Mouse (Mus musculus): ENCODE data around the gene Rere. TPM values are rescaled to one million over a fixed set of nuclear protein-coding genes. Genes with fewer than 3 reads are reported as not detected.
"Not testable (repeated sequence)": the region's sequence is repeated elsewhere in the genome, so short reads cannot be mapped to it uniquely, and the experiment has no call there.

The Rere gene
- total RNA-seq, 1 experiment: 21.7 TPM

DNA sequence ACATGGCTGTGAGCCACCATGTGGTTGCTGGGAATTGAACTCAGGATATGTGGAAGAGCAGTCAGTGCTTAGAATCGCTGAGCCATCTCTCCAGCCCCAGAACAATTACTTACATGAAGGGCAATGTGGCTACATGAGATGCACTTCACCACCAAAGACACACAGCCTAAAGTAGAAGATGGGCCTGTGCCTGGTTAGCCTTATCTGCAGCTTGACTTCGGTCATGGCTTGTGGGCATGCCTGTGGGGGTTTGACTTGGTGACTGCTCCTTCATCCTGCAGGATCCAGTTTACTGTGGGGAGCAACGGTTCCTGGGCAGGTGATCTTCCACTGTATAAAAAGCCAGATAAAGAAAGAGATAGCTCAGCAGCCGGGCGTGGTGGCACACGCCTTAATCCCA, 196.6 kb downstream of the Rere start:
- Histone ChIP-seq H3K9ac (ENCODE audit: insufficient read depth, low read depth, low read length, poor library complexity, severe bottlenecking) (no peak overlapping the region), H3K27ac (ENCODE audit: insufficient read depth, low read depth, low read length, poor library complexity, severe bottlenecking) (no peak overlapping the region), H3K9me3 (ENCODE audit: control insufficient read depth, insufficient read depth, low read depth, low read length) (no peaks in the 10 kb centered on the region), H3K4me3 (ENCODE audit: insufficient read depth in 1 of 2, low read depth in 1 of 2, low read length in 2 of 2, poor library complexity in 1 of 2, severe bottlenecking in 1 of 2) (no peak overlapping the region), H3K4me1 (ENCODE audit: control insufficient read depth in 2 of 2, insufficient read depth in 2 of 2, low read length in 2 of 2, poor library complexity in 1 of 2) (peaks cover 0 to 7% of the 10 kb centered on the region in 2 experiments; a peak in 1 of 4 replicates), H3K36me3 (ENCODE audit: control insufficient read depth, insufficient read depth, low read length, poor library complexity, severe bottlenecking) (peaks cover 7% of the 10 kb centered on the region; the same call in 1 of the 2 replicates)
- in situ Hi-C loops (cut with MboI; ENCODE audit: low sequenced_read_pairs in 2 of 2, unreplicated experiment in 2 of 2): no loop called here
- TF ChIP-seq MAFK (IDR thresholded peaks at IDR 0.05; ENCODE audit: insufficient read depth, low read depth, low read length): no peak
- no peak for TF ChIP-seq CHD2 (IDR thresholded peaks at IDR 0.05; ENCODE audit: low read depth, low read length)
- no peak for DNase-seq (ENCODE audit: low read depth, low spot score)

DNA sequence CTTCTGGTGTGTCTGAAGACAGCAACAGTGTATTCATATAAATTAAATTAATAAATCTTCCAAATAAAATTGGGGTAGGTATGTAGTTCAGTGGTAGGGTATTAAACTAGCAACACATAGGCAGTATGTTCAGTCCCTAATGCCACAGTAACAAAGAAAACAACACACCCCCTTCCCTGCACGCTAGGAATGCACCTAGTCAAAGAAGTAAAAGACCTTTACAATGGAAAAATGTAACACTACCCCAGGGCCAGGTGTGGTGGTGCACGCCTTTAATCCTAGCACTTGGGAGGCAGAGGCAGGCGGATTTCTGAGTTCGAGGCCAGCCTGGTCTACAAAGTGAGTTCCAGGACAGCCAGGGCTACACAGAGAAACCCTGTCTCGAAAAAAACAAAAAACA, 201.6 kb downstream of the Rere start:
- in situ Hi-C loops (cut with MboI; ENCODE audit: low sequenced_read_pairs in 2 of 2, unreplicated experiment in 2 of 2); H3K36me3 ChIP-seq (ENCODE audit: control insufficient read depth, insufficient read depth, low read length, poor library complexity, severe bottlenecking); H3K27ac ChIP-seq (ENCODE audit: insufficient read depth, low read depth, low read length, poor library complexity, severe bottlenecking): not testable (repeated sequence)

DNA sequence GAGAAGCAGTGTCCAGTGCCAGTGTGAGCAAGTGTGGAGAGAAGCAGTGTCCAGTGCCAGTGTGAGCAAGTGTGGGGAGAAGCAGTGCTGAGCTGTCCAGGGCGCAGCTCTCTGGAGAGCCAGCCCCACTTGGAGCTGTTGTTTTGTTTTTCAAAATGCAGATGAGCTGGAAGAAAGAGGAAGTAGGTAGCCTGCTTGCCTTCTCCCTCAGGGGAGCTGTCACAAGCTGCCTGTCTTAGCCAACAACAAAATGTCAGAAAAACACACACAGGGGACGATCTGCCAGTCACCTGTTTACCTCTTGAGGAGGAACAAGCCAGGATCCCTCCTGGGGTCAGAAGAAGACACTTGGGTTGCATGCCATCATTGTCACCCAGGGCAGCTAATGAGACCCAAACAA, 204.7 kb downstream of the Rere start:
- no peaks in the 10 kb centered on the region for H3K9me3 ChIP-seq (ENCODE audit: control insufficient read depth, insufficient read depth, low read depth, low read length)
- H3K9ac ChIP-seq (ENCODE audit: insufficient read depth, low read depth, low read length, poor library complexity, severe bottlenecking): no peak overlapping the region
- in situ Hi-C loops (cut with MboI; ENCODE audit: low sequenced_read_pairs in 2 of 2, unreplicated experiment in 2 of 2): no loop called here
- no peaks in the 10 kb centered on the region for H3K36me3 ChIP-seq (ENCODE audit: control insufficient read depth, insufficient read depth, low read length, poor library complexity, severe bottlenecking)
- H3K4me1 ChIP-seq (ENCODE audit: control insufficient read depth in 2 of 2, insufficient read depth in 2 of 2, low read length in 2 of 2, poor library complexity in 1 of 2): peaks cover 0 to 2% of the 10 kb centered on the region in 2 experiments; a peak in 1 of 4 replicates
- no peak for DNase-seq (ENCODE audit: low read depth, low spot score)
- H3K4me3 ChIP-seq (ENCODE audit: insufficient read depth in 1 of 2, low read depth in 1 of 2, low read length in 2 of 2, poor library complexity in 1 of 2, severe bottlenecking in 1 of 2): no peak overlapping the region
- TF ChIP-seq HCFC1 (IDR thresholded peaks at IDR 0.05; ENCODE audit: borderline replicate concordance, insufficient read depth, low read length) (no peak), MAFK (IDR thresholded peaks at IDR 0.05; ENCODE audit: insufficient read depth, low read depth, low read length) (no peak), CHD2 (IDR thresholded peaks at IDR 0.05; ENCODE audit: low read depth, low read length) (no peak), ZNF384 (IDR thresholded peaks at IDR 0.05; ENCODE audit: low read depth, low read length) (no peak), ZC3H11A (IDR thresholded peaks at IDR 0.05; ENCODE audit: borderline replicate concordance, low read depth, low read length) (no peak)
- H3K27ac ChIP-seq (ENCODE audit: insufficient read depth, low read depth, low read length, poor library complexity, severe bottlenecking): no peak overlapping the region; the same call in 1 of the 2 replicates

More for the DNA sequence above, 201.6 kb downstream of the Rere start:
- DNase-seq (ENCODE audit: low read depth, low spot score); H3K9ac ChIP-seq (ENCODE audit: insufficient read depth, low read depth, low read length, poor library complexity, severe bottlenecking); H3K4me1 ChIP-seq (ENCODE audit: control insufficient read depth in 2 of 2, insufficient read depth in 2 of 2, low read length in 2 of 2, poor library complexity in 1 of 2); H3K9me3 ChIP-seq (ENCODE audit: control insufficient read depth, insufficient read depth, low read depth, low read length); H3K4me3 ChIP-seq (ENCODE audit: insufficient read depth in 1 of 2, low read depth in 1 of 2, low read length in 2 of 2, poor library complexity in 1 of 2, severe bottlenecking in 1 of 2): not testable (repeated sequence)

DNA sequence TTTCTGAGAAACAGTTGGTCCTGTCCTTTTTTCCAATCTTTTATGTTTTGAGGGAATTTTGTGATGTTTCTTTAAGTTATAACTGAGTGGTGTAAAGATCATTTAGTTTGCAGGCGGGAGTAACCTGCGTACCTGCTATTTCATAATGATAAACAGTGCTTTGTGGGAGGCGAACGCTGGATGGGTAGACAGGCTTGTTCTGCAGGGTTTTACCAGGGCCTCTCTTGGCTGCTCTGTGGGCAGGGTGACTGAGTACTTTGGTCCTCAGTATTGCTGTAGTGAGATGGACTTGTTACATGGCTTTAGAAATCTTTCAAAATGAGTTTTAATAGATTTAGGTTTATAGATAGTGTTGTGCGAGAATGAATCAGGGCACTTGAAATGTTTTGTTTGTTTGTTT, 205.7 kb downstream of the Rere start:
- no peak for DNase-seq (ENCODE audit: low read depth, low spot score)
- H3K4me3 ChIP-seq (ENCODE audit: insufficient read depth in 1 of 2, low read depth in 1 of 2, low read length in 2 of 2, poor library complexity in 1 of 2, severe bottlenecking in 1 of 2): no peak overlapping the region
- in situ Hi-C loops (cut with MboI; ENCODE audit: low sequenced_read_pairs in 2 of 2, unreplicated experiment in 2 of 2): no loop called here
- no peak for TF ChIP-seq ZNF384 (IDR thresholded peaks at IDR 0.05; ENCODE audit: low read depth, low read length)
- no peak for TF ChIP-seq ZC3H11A (IDR thresholded peaks at IDR 0.05; ENCODE audit: borderline replicate concordance, low read depth, low read length)
- no peak for TF ChIP-seq MAFK (IDR thresholded peaks at IDR 0.05; ENCODE audit: insufficient read depth, low read depth, low read length)
- no peak for TF ChIP-seq HCFC1 (IDR thresholded peaks at IDR 0.05; ENCODE audit: borderline replicate concordance, insufficient read depth, low read length)
- no peak for TF ChIP-seq CHD2 (IDR thresholded peaks at IDR 0.05; ENCODE audit: low read depth, low read length)
- no peaks in the 10 kb centered on the region for H3K9me3 ChIP-seq (ENCODE audit: control insufficient read depth, insufficient read depth, low read depth, low read length)
- no peaks in the 10 kb centered on the region for H3K36me3 ChIP-seq (ENCODE audit: control insufficient read depth, insufficient read depth, low read length, poor library complexity, severe bottlenecking)
- no peak overlapping the region for H3K27ac ChIP-seq (ENCODE audit: insufficient read depth, low read depth, low read length, poor library complexity, severe bottlenecking)
- peaks cover 0 to 2% of the 10 kb centered on the region in 2 experiments; a peak in 1 of 4 replicates for H3K4me1 ChIP-seq (ENCODE audit: control insufficient read depth in 2 of 2, insufficient read depth in 2 of 2, low read length in 2 of 2, poor library complexity in 1 of 2)
- no peak overlapping the region for H3K9ac ChIP-seq (ENCODE audit: insufficient read depth, low read depth, low read length, poor library complexity, severe bottlenecking)

GRCm38 (mm10) chr4:150488096-150488748, 206.8 kb downstream of the Rere start:
- TF ChIP-seq MAFK (IDR thresholded peaks at IDR 0.05; ENCODE audit: insufficient read depth, low read depth, low read length) (no peak), CHD2 (IDR thresholded peaks at IDR 0.05; ENCODE audit: low read depth, low read length) (no peak), HCFC1 (IDR thresholded peaks at IDR 0.05; ENCODE audit: borderline replicate concordance, insufficient read depth, low read length) (no peak), ZC3H11A (IDR thresholded peaks at IDR 0.05; ENCODE audit: borderline replicate concordance, low read depth, low read length) (no peak), ZNF384 (IDR thresholded peaks at IDR 0.05; ENCODE audit: low read depth, low read length) (no peak)
- Histone ChIP-seq H3K4me3 (ENCODE audit: insufficient read depth in 1 of 2, low read depth in 1 of 2, low read length in 2 of 2, poor library complexity in 1 of 2, severe bottlenecking in 1 of 2) (no peak overlapping the region), H3K27ac (ENCODE audit: insufficient read depth, low read depth, low read length, poor library complexity, severe bottlenecking) (no peak overlapping the region), H3K9ac (ENCODE audit: insufficient read depth, low read depth, low read length, poor library complexity, severe bottlenecking) (no peak overlapping the region), H3K4me1 (ENCODE audit: control insufficient read depth in 2 of 2, insufficient read depth in 2 of 2, low read length in 2 of 2, poor library complexity in 1 of 2) (peaks cover 0 to 2% of the 10 kb centered on the region in 2 experiments; a peak in 1 of 4 replicates), H3K9me3 (ENCODE audit: control insufficient read depth, insufficient read depth, low read depth, low read length) (no peaks in the 10 kb centered on the region), H3K36me3 (ENCODE audit: control insufficient read depth, insufficient read depth, low read length, poor library complexity, severe bottlenecking) (no peaks in the 10 kb centered on the region)
- DNase-seq (ENCODE audit: low read depth, low spot score): no peak
- in situ Hi-C loops (cut with MboI; ENCODE audit: low sequenced_read_pairs in 2 of 2, unreplicated experiment in 2 of 2): no loop called here
